Mouse (Mus musculus) left cerebral cortex, postnatal 4 days (tissue): ENCODE data around the gene Smc5. TPM values are rescaled to one million over a fixed set of nuclear protein-coding genes. Genes with fewer than 3 reads are reported as not detected.

ENCODE experiments used
- DNase-seq: peaks from one replicate; pipeline ENCODE4 v3.0.0-alpha.2; 2022
- intact Hi-C: fragments of 180-260 bp; cut with DNase I; formaldehyde crosslinking; loops from one replicate; pipeline ENCODE4 v1.15.1; 2025
- total RNA-seq, 2 experiments: library from RNA; stranded (reverse); gene quantifications; 2 replicates each; pipeline ENCODE4 v1.2.3; 2021

Gene Smc5
- total RNA-seq: 10 to 100 TPM; 69.3 to 69.7 TPM

DNA sequence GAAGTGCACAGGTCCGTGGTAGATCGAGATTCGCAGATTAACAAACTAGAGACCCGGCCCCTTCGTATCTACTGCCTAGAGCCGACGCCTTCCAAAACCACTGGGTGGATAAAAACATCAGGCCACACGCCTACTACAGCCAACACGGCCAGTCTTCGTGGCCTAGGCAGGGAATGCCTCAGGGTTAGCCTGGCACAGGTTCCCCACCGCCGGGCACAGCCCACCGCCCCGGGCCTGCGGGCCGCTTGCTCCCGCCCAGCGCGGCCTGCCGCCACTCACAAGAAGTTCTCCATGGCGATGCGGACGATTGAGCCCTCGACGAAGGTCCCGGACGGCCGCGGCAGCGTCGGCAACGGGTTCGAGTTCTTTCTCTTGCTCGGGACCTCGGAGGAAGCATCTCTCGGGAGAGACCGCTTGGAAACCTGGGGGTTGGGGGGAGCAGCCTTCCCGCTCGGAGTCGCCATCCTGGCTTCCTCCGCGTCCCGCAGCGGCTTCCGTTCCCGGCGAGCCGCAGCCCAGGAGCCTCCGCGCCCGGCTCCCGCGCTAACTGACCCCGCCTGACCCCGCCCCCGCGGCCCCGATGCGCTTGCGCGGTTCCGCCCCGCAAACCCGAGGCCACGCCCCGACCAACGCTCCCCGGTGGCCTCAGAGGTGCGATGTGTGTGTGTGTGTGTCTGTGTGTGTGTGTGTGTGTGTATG, at the start of gene Smc5:
TSS of gene Smc5 (minus strand) at position 543 of the 699 bp plus-strand sequence.
- intact Hi-C loops: no loop called here
- DNase-seq: peak; percentile 90

DNA sequence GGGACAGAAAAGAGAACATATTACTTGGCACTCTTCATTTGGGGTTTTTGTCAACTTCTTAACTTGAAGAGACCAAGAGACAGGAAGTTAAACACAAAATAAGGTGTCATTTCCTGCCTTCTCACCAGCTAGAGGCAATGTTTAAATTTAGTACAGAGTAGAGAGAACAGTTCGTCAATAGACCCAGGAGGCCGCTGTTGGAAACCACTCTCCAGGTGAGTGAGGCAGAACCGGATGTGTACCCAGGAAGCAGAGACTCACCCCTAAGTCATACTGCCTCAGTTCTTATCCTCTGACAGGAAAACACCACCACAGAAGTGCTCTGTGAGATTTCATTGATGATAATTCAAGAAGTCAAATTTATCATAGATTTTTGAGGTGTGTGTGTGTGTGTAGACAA, 49.4 kb upstream of the Smc5 start:
- intact Hi-C loops: no loop called here
- DNase-seq: no peak

DNA sequence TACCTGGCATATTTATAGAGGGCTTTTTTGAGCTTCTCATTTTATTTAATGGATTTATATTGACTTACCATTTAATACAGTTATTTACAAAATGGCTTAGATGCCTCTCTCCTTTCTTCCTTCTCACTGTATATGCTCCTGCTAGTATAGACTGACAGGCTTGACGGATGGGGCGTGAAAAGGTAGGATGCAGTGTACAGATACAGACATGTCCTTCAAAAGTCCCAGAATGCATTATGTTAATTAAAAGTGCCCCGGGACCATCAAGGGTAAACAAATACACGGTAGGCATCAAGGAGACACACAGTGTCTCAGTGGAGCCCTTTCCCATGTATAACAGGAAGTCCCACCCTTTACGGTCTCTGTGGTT, 44.3 kb upstream of the Smc5 start:
- no peak for DNase-seq
- intact Hi-C loops: no loop called here

DNA sequence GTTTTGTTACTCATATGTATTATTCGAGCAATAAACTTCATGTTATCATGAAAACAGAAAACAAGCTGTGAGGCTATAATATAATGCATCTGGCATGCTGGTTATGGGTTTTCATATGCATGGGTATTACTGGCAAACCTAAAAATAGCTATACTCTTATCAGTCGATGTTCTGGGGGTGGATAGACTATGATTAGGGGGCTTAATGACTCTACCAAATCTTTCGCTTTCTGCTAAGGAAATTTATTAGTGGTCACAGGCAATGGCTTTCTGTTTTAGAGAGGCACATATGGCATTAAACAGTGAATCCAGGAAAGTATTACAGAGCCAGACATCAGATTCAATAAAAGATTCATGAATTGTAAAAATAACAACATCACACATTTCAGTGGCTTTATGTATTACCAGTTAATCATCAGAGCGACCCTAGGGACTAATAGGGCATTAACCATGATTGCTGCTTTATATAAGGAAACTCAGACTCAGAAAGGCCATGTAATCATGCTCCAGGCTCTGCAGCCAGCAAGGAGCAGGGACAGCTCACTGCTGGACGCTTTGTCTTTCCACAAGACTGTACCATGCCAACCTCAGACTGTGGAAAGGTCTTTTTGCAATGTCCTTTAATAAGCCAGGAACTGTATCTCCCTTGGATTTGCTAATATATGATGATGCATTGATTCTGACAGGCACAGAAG, 43.7 kb upstream of the Smc5 start:
- intact Hi-C loops: no loop called here
- DNase-seq: no peak

DNA sequence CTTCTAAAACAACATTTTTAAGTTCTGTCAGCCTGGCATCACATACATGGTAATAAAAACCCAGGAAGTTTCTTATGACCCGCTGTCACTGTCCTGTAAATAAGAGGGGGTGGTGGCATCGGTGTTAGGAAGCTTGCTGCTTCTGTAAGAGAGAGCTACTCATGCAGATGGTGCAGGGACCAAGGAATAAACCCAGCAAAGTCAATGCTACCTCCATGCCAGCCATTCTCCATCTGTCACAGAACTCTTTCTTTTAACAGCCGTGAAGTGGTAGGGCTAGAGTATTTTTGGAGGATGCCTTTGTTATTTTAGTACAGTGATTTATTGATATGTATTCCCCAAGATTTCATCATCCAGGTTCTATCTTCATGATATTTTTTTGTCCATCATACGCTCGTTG, 43.2 kb upstream of the Smc5 start:
- intact Hi-C loops: no loop called here
- no peak for DNase-seq

DNA sequence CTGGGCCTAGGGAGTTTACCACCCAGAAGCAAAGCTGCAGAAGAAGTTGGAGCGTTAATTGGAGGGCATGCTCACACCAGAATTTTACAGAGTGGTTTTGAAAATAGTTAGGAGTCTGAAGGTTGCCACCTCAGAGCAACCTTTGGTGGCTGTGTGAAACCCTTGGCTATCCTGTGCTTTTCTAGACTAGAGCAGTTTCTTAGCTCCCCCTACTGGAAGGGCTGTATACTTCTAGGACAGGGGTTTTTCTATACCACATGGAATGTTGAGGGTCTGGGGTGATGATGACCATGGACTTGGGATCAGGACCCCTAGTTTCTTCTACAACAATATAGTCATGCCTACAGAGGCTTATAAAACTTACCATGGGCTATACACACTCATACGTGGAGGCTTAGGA, 36.3 kb upstream of the Smc5 start:
- no peak for DNase-seq
- intact Hi-C loops: loop anchor here (10.0 kb wide), 1 partner anchor 215 kb away; no protein-coding TSS in a partner anchor

DNA sequence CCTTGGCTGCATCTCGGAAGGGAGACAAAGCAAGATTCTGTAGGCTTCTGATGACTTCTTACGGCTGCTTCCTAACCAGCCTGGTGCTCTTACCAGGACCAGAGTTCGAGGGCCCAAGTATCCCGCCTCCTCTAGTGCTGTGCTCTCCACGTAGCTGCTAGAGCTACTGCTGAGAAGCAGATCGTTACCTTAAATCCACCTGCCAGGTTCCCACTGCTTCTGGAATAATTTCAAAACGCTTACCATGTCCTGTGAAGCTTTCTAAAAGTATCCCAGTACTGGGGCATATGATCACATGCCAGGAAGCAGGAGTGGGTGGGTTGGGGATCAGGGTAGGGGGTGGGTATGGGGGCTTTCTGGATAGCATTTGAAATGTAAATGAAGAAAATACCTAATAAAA, 33.0 kb upstream of the Smc5 start:
- no peak for DNase-seq
- intact Hi-C loops: loop anchor here (10.0 kb wide), 1 partner anchor 218 kb away; no protein-coding TSS in a partner anchor

DNA sequence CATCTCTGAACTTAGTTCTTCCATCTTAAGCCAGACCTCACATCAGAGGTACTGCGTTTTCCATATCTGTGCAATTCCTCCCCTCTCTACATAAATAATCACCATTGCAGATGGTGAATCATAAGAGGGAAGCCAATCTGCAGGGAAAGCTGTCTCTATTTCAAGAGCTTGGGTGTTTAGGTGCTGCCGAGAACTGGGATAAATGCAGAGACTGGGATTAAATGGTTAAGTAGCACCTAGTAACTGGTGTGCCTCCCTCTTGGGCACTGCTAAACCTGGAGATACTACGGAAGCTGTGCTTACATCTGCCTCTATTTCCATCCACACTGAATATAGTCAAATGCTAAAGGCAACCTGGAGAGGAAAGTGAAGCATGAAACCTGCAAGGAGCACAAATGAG, 26.3 kb upstream of the Smc5 start:
- DNase-seq: no peak
- intact Hi-C loops: loop anchor here (5.0 to 10.0 kb wide), 2 partner anchors 225 to 662 kb away; no protein-coding TSS in a partner anchor

DNA sequence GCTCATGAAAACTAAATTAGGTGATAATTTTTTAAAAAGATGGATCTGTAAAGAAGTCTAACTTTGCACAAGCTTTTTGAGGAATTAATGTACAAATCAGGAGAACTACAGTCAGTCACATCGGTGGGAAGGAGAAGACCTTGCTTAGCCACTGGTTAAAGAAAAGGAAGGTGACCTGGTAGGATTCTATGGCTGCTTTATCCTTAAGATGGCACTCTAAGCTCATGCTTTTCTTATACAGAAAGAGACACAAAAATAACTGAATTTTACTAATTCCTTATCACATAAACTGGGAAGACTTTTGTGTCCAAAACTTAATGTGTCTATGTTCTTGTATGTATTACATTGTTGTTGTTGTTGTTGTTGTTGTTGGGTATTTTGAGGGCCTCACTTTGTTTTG, 25.2 kb upstream of the Smc5 start:
- no peak for DNase-seq
- intact Hi-C loops: loop anchor here (5.0 kb wide), 1 partner anchor 663 kb away; no protein-coding TSS in a partner anchor

DNA sequence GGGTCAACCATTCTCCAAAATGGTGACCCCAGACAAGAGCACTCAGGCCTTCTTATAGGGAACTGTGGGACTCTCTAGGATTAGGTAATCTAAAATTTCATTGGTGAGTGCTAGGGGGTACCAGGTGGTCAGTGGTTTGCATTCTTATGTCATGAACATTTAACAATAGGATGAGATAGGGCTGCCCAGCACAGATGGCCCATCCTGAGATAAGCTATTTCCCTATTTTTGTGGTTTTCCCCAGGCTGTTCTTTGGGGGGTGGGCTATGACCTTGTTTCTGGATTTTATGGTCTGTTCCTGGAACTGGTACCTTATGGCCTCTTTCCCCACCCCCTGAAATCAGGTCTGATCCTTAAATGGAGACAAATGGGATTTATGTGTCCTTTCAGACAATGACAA, 23.5 kb upstream of the Smc5 start:
- intact Hi-C loops: loop anchor here (5.0 kb wide), 1 partner anchor 665 kb away; no protein-coding TSS in a partner anchor
- DNase-seq: no peak

DNA sequence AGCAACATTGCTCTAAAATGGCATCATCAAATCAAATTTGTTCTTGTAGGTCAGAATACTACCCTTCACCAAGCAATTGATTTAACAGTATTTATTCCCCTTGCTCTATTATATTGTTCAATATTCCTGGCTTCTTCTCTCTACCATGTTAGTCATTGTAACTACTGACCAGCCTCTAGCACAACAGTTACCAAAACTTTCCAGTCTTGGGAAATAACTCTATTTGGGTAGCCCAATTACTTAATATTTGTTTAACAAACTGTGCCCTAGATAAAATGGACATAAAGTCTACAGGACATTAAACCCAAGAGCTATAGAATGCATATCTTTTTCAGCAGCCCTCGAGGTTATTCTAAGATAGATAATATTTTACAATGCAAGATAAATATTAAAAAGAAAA, 15.6 kb upstream of the Smc5 start:
- intact Hi-C loops: no loop called here
- no peak for DNase-seq

DNA sequence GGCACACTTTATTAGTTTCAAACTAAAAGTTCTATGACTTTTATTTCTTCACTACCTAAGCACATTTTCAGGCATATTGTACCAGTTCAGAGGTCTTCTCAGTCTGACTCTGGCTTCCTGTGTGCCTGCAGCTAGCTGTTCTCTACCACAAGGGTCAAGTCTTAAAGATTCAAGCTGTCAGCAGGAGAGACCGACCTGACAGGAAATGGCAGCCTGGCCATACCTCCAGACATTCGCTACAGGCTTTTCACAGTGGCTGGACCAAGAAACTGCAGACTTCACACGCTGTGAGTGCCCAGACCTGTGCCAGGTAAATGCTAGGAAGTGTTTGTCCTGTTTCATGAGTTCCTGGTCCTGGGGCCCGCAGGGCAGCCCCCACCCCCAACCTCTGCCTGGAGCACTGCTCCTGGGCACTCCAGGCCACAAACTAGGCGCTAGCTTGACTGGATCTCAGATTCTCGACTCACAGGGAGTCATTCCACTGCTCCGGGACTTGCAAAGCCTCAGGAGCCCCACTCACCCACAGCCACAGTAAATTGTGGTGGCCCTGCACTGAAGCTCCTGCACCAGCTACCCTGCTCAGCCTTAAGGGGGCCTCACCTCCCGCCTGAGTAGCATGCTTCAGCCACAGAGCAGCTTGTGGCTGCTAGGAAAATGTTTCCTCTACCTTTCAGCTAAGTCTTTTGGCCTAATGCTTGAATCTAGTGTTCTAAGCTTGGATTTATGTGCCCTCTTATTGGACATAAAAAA, 8.4 kb upstream of the Smc5 start:
- no peak for DNase-seq
- intact Hi-C loops: no loop called here

DNA sequence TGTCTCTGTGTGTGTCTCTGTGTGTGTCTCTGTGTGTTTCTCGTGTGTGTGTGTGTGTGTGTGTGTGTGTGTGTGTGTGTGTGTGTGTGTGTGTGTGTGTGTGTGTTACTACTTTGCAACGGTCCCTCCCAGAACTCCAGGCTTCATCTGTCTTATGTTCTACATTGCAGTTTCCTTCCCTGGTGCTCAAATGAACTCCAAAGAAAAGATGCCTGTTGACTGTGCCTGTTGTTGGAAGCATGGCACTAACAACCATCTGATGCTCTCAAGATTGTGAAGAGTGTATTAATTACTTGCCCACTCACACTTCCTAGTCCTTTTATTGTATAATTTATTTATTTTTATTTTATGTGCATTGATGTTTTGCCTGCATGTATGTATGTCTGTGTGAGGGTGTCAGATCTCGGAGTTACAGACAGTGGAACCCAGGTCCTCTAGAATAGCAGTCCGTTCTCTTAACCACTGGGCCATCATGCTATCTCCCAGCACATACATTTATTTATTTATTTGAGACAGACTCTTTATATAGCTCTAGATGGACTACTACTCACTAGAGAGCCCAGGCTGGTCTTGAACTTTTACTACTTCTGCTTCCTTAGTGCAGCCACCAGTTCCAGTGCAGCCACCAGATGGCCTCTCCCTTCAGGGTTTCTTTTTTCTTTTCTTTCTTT, 492 bp upstream of the Smc5 start:
- intact Hi-C loops: no loop called here
- no peak for DNase-seq

DNA sequence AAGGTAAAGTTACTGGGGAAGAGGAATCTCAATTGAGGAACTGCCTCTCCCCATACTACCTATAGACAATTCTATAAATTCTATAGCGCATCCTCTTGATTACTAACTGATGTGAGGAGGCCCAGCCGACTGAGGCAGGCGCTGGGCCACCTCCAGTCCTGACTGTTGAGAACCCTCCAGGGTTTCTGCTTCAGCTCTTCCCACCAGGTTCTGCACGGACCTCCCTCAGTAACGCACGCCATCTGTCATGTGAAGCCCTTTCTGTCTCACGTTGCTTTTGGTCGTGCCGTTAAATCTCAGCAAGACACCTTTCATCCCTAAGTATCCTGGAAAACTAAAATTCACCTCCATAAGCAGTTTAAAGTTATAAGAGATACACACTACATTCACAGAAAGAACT, 16.9 kb downstream of the Smc5 start:
- DNase-seq: no peak
- intact Hi-C loops: no loop called here

DNA sequence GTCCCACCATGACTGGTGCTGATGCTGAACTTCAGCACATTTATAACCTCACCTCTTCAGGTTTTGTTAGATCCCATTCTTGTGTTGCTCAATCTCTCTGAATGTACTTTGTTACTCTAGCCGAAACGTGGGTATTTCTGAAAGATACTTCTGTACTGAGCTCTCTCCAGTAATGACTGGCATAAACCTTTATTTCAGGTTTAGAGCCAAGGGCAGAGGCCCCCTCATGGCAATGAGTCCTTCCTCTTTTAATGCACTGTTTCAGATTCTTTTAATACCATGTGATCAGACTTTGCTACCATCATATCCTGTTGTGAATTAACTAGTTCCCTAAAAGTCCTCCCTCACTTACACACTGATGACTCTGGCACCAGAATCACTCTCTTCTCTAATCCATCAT, 27.2 kb downstream of the Smc5 start:
- intact Hi-C loops: no loop called here
- no peak for DNase-seq

DNA sequence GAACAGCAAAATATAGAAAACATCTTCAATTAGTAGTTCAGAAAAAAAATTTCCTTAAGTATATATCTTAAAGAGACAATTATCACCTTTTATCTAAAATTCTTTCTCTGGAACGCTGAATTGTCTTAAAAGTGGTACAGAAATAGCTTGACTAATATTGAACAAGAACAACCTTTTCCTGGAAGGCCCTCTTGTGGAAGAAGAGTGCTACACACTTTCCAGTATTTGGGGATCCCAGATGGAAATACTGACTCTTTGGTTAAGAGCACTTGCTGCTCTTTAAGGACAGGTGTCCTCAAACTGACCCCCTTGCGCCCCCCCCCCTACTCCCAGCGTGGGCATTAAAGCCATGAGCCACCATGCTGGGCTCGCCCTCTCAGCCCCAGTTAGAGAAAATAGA, 48.6 kb downstream of the Smc5 start:
- intact Hi-C loops: no loop called here
- DNase-seq: peak; percentile 3

DNA sequence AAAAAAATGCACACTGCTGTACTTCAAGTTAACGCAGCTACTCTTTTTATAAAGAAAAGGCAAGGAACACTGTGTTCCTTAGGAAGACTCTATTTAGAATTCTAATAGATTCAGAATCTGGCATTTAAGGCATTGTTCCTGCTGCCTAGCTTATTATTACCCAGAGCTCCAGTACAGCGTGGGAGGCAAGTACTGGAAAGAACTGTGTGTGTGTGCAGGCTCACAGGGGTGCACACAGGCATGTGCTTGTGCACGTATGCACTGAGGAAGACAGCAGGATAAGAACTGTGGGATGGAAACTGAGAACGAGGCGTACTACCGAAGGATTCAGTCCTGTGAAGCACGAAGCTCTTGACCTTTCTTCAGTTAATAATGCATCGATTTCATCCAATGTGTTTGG, 59.4 kb downstream of the Smc5 start:
- intact Hi-C loops: no loop called here

DNA sequence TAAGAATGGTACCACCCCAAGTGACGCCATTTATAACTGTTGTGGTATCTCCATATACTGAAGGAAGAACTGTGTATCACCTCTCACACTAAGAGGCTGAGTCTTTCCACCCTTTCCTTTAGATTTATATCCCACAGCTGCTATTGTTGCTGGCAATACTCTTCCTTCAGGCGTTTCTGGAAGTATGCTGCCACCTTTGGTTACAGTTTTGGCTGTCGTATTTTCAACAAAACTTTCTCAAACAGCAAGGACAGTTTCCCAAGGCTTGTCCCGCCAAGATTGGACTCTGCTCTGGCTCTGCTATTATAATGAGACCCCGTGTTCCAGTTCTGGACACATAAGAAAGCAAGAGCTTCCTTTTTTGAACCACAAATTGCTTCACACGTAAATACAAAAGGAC, 62.4 kb downstream of the Smc5 start:
- DNase-seq: no peak
- intact Hi-C loops: no loop called here

More for the DNA sequence above, 59.4 kb downstream of the Smc5 start:
- DNase-seq: no peak

DNA sequence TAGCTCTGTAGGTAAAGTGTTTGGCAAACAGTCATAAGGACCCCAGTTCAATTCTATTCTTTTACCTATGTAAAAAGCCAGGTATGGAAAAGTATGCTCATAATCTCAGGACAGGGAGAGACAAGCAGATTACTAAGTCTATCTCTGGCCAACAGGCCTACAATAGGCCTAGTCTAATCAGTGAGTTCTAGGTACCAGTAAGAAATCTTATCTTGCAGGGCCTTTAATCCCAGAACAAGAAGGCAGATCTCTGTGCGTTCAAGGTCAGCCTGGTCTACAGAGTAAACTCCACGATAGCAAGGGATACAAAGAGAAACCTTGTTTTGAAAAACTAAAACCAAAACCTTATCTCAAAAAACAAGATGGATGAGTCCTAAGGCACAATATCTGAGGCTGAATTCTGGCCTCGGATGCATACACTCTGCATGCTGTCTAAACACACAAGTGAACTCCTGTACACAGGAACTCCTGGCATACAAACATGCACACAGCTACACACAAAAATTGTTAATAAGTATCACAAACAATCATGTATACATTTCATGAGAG, 70.1 kb downstream of the Smc5 start:
- no peak for DNase-seq
- intact Hi-C loops: no loop called here

DNA sequence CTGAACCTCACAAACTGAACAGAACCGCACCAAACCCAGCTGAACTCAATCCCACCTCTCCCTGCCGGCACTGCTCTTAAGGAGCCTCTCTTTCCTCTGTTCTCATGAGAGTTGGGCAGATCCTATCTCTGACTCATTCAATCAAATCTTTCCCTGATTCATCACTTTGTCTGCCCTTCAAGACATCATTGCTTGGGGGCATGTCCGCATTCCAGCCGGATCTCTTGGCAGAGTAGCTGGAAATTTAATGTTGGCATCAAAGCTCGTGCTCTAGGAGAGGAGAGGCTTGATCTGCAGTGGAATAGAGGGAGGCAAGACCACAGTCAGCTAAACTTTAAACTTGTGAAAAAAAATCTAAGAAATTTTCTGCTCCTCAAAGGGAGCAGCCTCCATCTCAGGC, 71.6 kb downstream of the Smc5 start:
- DNase-seq: no peak
- intact Hi-C loops: no loop called here

DNA sequence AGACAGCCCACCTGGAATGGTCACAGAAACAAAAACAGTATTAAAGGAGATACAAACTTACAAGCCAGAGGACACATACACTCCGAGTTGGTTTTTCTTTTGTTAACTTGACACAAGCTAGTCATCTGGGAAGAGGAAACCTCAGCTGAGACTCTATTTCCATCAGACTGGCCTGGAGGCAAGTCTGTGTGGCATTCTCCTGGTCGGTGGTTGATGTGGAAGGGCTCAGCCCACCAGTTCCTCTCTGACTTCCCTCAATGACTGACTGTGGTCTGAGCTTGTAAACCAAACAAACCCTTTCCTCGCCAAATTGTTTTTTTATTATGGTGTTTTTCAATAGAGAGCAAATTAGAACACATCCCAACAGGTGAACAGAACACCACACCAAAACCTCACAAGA, 80.6 kb downstream of the Smc5 start:
- intact Hi-C loops: no loop called here
- no peak for DNase-seq
